In genomic region chr1:38667892-38668291, GRCm38 (mm10) we compare ENCODE assay signal across 17 mouse cellular contexts.
"Had no signal": no experiment of that assay in that cellular context is flagged by ENCODE, and none has a peak within 500 bp of the region (broad histone marks: within the 10 kb centered on the region; RNA-seq: fewer than 3 reads in every experiment).

No protein-coding gene starts in this region.

- H3K36me3 ChIP-seq: lung, embryonic 15.5 days; midbrain, embryonic 13.5 days; midbrain, embryonic 15.5 days; neural tube, embryonic 12.5 days had no signal

- H3K9ac ChIP-seq: liver, postnatal 0 days; lung, embryonic 15.5 days; midbrain, embryonic 13.5 days; midbrain, embryonic 15.5 days; neural tube, embryonic 12.5 days had no signal

- H3K4me1 ChIP-seq: midbrain, embryonic 13.5 days; midbrain, embryonic 15.5 days; neural tube, embryonic 12.5 days had no signal

- H3K27ac ChIP-seq: macrophage; midbrain, embryonic 13.5 days; midbrain, embryonic 15.5 days; neural tube, embryonic 12.5 days had no signal

- DNase-seq: liver, postnatal 0 days; lung, adult 2 months; lung, postnatal 14 days; lung, postnatal 36 days; right cerebral cortex, postnatal 14 days; right cerebral cortex, postnatal 4 days; spleen, adult 18-20 months; thymus, adult 18-20 months; thymus, postnatal 25 days; thymus, postnatal 4 days had no signal

- H3K27me3 ChIP-seq: lung, embryonic 15.5 days; megakaryocyte, embryonic 14.5 days; midbrain, embryonic 13.5 days; midbrain, embryonic 15.5 days; neural tube, embryonic 12.5 days had no signal

- H3K9me3 ChIP-seq: lung, embryonic 15.5 days; megakaryocyte, embryonic 14.5 days; midbrain, embryonic 13.5 days; midbrain, embryonic 15.5 days; neural tube, embryonic 12.5 days had no signal

- H3K4me3 ChIP-seq: lung, embryonic 15.5 days; megakaryocyte, embryonic 14.5 days; midbrain, embryonic 13.5 days; midbrain, embryonic 15.5 days; neural tube, embryonic 12.5 days had no signal

- ATAC-seq: liver, postnatal 0 days; lung, postnatal 0 days; midbrain, embryonic 13.5 days; midbrain, embryonic 15.5 days had no signal
